ENCODE assay signal across 13 mouse cellular contexts in genomic region chr19:10701013-10701726, GRCm38 (mm10). TPM values are rescaled to one million over a fixed set of nuclear protein-coding genes. Genes with fewer than 3 reads are reported as not detected.
DNase-seq lines count a peak whose midpoint lies in the region; ATAC-seq lines count a peak whose summit lies in the region.
"Had no signal": no experiment of that assay in that cellular context is flagged by ENCODE, and none has a peak within 500 bp of the region (broad histone marks: within the 10 kb centered on the region; RNA-seq: fewer than 3 reads in every experiment).

No protein-coding gene starts in this region.

- H3K9me3 ChIP-seq in liver, embryonic 15.5 days (replicated peaks), result no peaks in the 10 kb centered on the region

- no peak overlapping the region for H3K4me2 ChIP-seq in liver, embryonic 15.5 days

- H3K27me3 ChIP-seq in liver, embryonic 15.5 days, result no peaks in the 10 kb centered on the region

- 62% methylated on average over 6 of the region's 6 CpGs for WGBS in liver, embryonic 15.5 days (ENCODE audit: insufficient replicate concordance)

- H3K36me3 ChIP-seq in liver, embryonic 15.5 days (replicated peaks), result peaks cover 8% of the 10 kb centered on the region; the same call in 1 of the 2 replicates

- no peak overlapping the region for H3K9ac ChIP-seq in liver, embryonic 15.5 days

- peak; percentile 46 for DNase-seq in heart, postnatal 4 days
- DNase-seq in heart, postnatal 25 days (ENCODE audit: low spot score), result no peak
- DNase-seq in Muller cell, postnatal 12 days (ENCODE audit: inconsistent ontology term), result peak; percentile 28
- DNase-seq in adipocyte (ENCODE audit: low spot score), result peak; percentile 87
- DNase-seq in thymus, postnatal 4 days, result no peak
- no peak for DNase-seq in left cerebral cortex, postnatal 4 days
- DNase-seq: lung, adult 2 months had no signal

- ATAC-seq in liver, embryonic 15.5 days (ENCODE audit: insufficient read depth), result no peak
- ATAC-seq: inflammation-experienced regulatory T-cells, adult 6 months had no signal

- H3K4me3 ChIP-seq in liver, embryonic 15.5 days (replicated peaks), result no peak overlapping the region

- H3K4me1 ChIP-seq in liver, embryonic 15.5 days (replicated peaks), result peaks cover 83% of the 10 kb centered on the region

- 0 out of 2 replicates have a peak overlapping the region, but pooled peaks have one; percentile 6 for H3K27ac ChIP-seq in liver, embryonic 15.5 days (replicated peaks)

- intact Hi-C loops in heart, postnatal 25 days (cut with DNase I), result no loop called here
- intact Hi-C loops in left cerebral cortex, postnatal 4 days (cut with DNase I), result no loop called here

RNA-seq across cellular contexts. Expression of gene Vps37c, which starts 12.6 kb away (rescaled TPM):
- total RNA-seq in heart, postnatal 4 days (2021), result 10 to 100 TPM; 26.1 to 27.9 TPM
- total RNA-seq in heart, postnatal 25 days (2021), result 10 to 100 TPM; 21.1 to 21.8 TPM
- 11.4 and 12.1 TPM in 2 replicates for polyA plus RNA-seq in liver, embryonic 15.5 days (2015; fragmentation: Nextera tagmentation; extraction: Ambion mirVana)
- 10 to 100 TPM; 24.1 to 24.9 TPM for total RNA-seq in left cerebral cortex, postnatal 4 days (2021)

RNA-seq across cellular contexts. Expression of gene Pga5, which starts 23.3 kb away (rescaled TPM):
- not detected for total RNA-seq in heart, postnatal 4 days (2021)
- not detected for total RNA-seq in heart, postnatal 25 days (2021)
- polyA plus RNA-seq in liver, embryonic 15.5 days (2015; fragmentation: Nextera tagmentation; extraction: Ambion mirVana), result not detected in 2 replicates
- not detected for total RNA-seq in left cerebral cortex, postnatal 4 days (2021)
- total RNA-seq: layer of hippocampus, postnatal 10 days had no signal
- polyA plus RNA-seq: embryonic facial prominence, embryonic 14.5 days; inflammation-experienced regulatory T-cells, adult 6 months; lung, adult 2 months; spleen, adult 2 months had no signal

RNA-seq across cellular contexts. Expression of gene Cd5, which starts 37.6 kb away (rescaled TPM):
- under 1 TPM; 0.34 to 0.95 TPM for total RNA-seq in heart, postnatal 4 days (2021)
- under 1 TPM; 0.34 to 0.48 TPM for total RNA-seq in heart, postnatal 25 days (2021)
- 0.03 TPM in 1 of 2 replicates, not detected in the other for polyA plus RNA-seq in liver, embryonic 15.5 days (2015; fragmentation: Nextera tagmentation; extraction: Ambion mirVana)
- not detected for total RNA-seq in left cerebral cortex, postnatal 4 days (2021)
- total RNA-seq: ES-E14 had no signal

Comparison
In these comparisons a context has a peak if more than half of its experiments do, and no peak if none do; other contexts are left out.
1. DNase-seq: peak in heart, postnatal 4 days (single experiment), Muller cell, postnatal 12 days (single experiment) and adipocyte (single experiment); none in heart, postnatal 25 days (single experiment), thymus, postnatal 4 days (single experiment) and left cerebral cortex, postnatal 4 days (single experiment).